Mouse (Mus musculus) spleen, embryonic (tissue): ENCODE measurements at regions not wholly inside any gene's neighbourhood (a gene's known extent, or its start where the extent isn't known, plus 50 kb on each side); places are given as distances from the start of the nearest gene placed in this dataset.
"Not testable (repeated sequence)": the region's sequence is repeated elsewhere in the genome, so short reads cannot be mapped to it uniquely, and the experiment has no call there.

ENCODE experiments used
- CTCF ChIA-PET: fragments of 350-600 bp; sonication (Branson Sonifier 250); formaldehyde crosslinking; loops from one replicate; lab custom pipeline; 2022; lab: Charles Lee

DNA sequence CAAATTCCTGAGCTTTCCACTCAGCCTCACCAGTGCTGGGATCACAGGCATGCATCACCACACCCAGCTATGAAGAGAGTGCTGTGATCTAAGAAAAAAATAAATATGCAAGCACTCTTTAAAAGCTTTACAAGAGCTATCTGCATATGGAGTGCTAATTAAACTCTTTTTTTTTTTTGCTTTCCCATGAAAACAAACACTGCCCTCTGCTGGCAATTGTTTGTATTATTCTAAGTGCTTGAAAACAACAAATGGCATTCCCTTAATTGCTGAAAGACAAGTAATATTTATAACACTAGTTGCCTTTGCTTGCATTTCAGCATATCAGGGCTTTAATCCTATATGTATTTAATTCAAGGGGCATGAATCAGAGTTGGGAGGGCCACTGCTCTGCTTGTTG, 91.8 kb downstream of the 5730507C01Rik start:
- CTCF ChIA-PET = interaction anchor here (0.6 kb wide), 1 partner anchor 1348 kb away, joined by 3 read pairs; no protein-coding TSS in a partner anchor

DNA sequence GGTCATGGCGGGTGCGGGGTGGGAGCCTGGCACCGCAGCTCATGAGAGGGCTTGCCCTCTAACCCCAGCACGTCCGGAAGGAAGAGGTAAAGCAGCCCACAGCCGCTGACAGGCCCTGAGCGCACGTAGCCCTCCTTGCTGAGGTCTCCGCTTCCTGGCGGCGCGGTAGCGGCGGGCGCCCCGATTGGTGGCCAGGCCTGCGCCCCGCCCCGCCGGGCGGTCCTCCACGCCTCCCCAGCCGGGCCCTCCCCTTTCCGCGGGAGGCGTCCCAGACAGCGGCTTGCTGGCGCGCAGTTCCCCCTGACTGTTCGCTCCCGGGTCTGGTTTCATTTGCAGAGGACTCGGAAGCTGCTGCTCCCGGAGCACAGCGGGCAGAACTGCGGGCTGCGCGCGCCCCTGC, 95.5 kb downstream of the 5730507C01Rik start:
- CTCF ChIA-PET = no interaction called here

DNA sequence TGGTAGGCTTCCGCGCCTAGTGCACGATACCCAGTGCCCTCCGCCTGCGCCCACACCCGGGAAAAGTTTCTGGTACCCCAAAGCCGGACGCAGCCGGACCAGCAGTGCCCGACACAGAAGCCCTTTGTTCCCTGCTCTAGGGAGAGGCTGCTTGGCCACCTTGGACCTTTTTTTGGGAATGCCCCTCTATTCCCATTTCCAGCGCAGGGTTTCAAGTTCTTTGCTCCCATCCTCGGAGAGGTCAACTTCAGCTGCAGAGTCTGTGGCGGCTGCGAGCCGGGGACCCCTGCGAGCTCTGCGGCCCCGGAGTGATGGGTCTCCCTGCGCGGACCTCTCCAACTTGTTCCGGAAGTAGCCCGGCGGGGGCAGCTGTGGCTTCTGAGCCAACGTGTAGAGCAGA, 96.3 kb downstream of the 5730507C01Rik start:
- CTCF ChIA-PET = not testable (repeated sequence)
